Mouse (Mus musculus) limb, embryonic 15.5 days (tissue): ENCODE data around the gene Ndufa13. TPM values are rescaled to one million over a fixed set of nuclear protein-coding genes. Genes with fewer than 3 reads are reported as not detected.

Experiments
- ATAC-seq: fragments of 200-750 bp; cut with Nextera tagmentation; 2 replicates; pipeline ENCODE4 v1.8.0; 2017; ENCODE audit warnings: low read depth, moderate TSS enrichment; ENCODE audit not compliant: insufficient number of reproducible peaks, low FRiP score, low TSS enrichment
- H3K27ac ChIP-seq: fragments of 300-500 bp; sonication (generic); 2 replicates; pipeline ENCODE4 v1.5.1; 2015; ENCODE audit warnings: moderate library complexity, mild to moderate bottlenecking, inconsistent platforms
- H3K27me3 ChIP-seq: fragments of 300-500 bp; sonication (generic); 2 replicates; pipeline ENCODE4 v1.6.1; 2015; ENCODE audit warnings: inconsistent platforms
- H3K36me3 ChIP-seq: fragments of 300-500 bp; sonication (generic); 2 replicates; pipeline ENCODE4 v1.6.1; 2015; ENCODE audit warnings: inconsistent platforms
- H3K4me1 ChIP-seq: fragments of 300-500 bp; sonication (generic); 2 replicates; pipeline ENCODE4 v1.6.1; 2015; ENCODE audit warnings: inconsistent platforms
- H3K4me2 ChIP-seq: fragments of 300-500 bp; sonication (generic); 2 replicates; pipeline ENCODE4 v1.6.1; 2015; ENCODE audit warnings: mild to moderate bottlenecking, inconsistent platforms
- H3K4me3 ChIP-seq: fragments of 300-500 bp; sonication (generic); 2 replicates; pipeline ENCODE4 v1.5.1; 2015; ENCODE audit warnings: mild to moderate bottlenecking, inconsistent platforms
- H3K9ac ChIP-seq: fragments of 300-500 bp; sonication (generic); 2 replicates; pipeline ENCODE4 v1.6.1; 2015; ENCODE audit warnings: inconsistent platforms
- H3K9me3 ChIP-seq: fragments of 300-500 bp; sonication (generic); 2 replicates; pipeline ENCODE4 v1.6.1; 2016; ENCODE audit warnings: inconsistent platforms
- WGBS: fragments of 180-500 bp; shearing (Covaris S2); methylation state at CpG from one replicate; pipeline ENCODE4 v1.1.7; 2015; 5-methylcytosine and 5-hydroxymethylcytosine counted together
- polyA plus RNA-seq: library from polyadenylated mRNA; unstranded; fragments of >200 nt; fragmentation: Nextera tagmentation; extraction: Ambion mirVana; gene quantifications from 2 replicates; pipeline ENCODE4 v1.2.1, GENCODE M21; 2015

The Ndufa13 gene
- polyA plus RNA-seq, 1 experiment from 2014 or later: 168 TPM

GRCm38 (mm10) chr8:69849899-69850298, 52.5 kb downstream of the Ndufa13 start:
- H3K9me3 ChIP-seq: no peaks in the 10 kb centered on the region
- H3K4me3 ChIP-seq: no peak overlapping the region
- H3K9ac ChIP-seq: no peak overlapping the region
- H3K36me3 ChIP-seq: no peaks in the 10 kb centered on the region
- no peaks in the 10 kb centered on the region for H3K4me1 ChIP-seq
- 50% methylated on average over 3 of the region's 3 CpGs for WGBS
- H3K27ac ChIP-seq: no peak overlapping the region
- no peak for ATAC-seq
- no peaks in the 10 kb centered on the region for H3K27me3 ChIP-seq
- no peak overlapping the region for H3K4me2 ChIP-seq

- Histone ChIP-seq H3K9ac (no peak overlapping the region), H3K4me1 (no peaks in the 10 kb centered on the region), H3K4me2 (no peak overlapping the region), H3K27me3 (no peaks in the 10 kb centered on the region), H3K4me3 (no peak overlapping the region), H3K9me3 (no peaks in the 10 kb centered on the region), H3K36me3 (no peaks in the 10 kb centered on the region), H3K27ac (no peak overlapping the region)
- 77% methylated on average over 8 of the region's 8 CpGs for WGBS
- peak; percentile 54; the same call in 1 of the 2 replicates for ATAC-seq
Measured at GRCm38 (mm10) chr8:69848951-69849350, 53.4 kb downstream of the Ndufa13 start.

- no peak for ATAC-seq
- Histone ChIP-seq H3K4me2 (no peak overlapping the region), H3K4me1 (no peaks in the 10 kb centered on the region)
Measured at GRCm38 (mm10) chr8:69847167-69848065, 54.9 kb downstream of the Ndufa13 start.

More at GRCm38 (mm10) chr8:69847167-69848065, 54.9 kb downstream of the Ndufa13 start:
- WGBS: 61% methylated on average over 3 of the region's 3 CpGs
- H3K9me3 ChIP-seq: no peaks in the 10 kb centered on the region
- H3K9ac ChIP-seq: no peak overlapping the region
- no peak overlapping the region for H3K4me3 ChIP-seq
- H3K36me3 ChIP-seq: no peaks in the 10 kb centered on the region
- H3K27ac ChIP-seq: no peak overlapping the region
- H3K27me3 ChIP-seq: no peaks in the 10 kb centered on the region

Other genes starting within 250 kb of the Ndufa13 start
- gene Zfp964, start 248.1 kb downstream of the Ndufa13 start, polyA plus RNA-seq: 1.8 TPM in 2 replicates
- gene Zfp869, start 191.8 kb downstream of the Ndufa13 start, polyA plus RNA-seq: 30.3 and 30.9 TPM in 2 replicates
- 7.0 and 7.2 TPM in 2 replicates for gene Zfp963, start 152.6 kb downstream of the Ndufa13 start, polyA plus RNA-seq
- gene Gm20422, start 127.7 kb downstream of the Ndufa13 start, polyA plus RNA-seq: 0.66 TPM in 1 of 2 replicates, not detected in the other
- 48.7 and 50.0 TPM in 2 replicates for gene Atp13a1, start 111.4 kb downstream of the Ndufa13 start, polyA plus RNA-seq
- 27.3 and 28.9 TPM in 2 replicates for gene Zfp866, start 111.4 kb downstream of the Ndufa13 start, polyA plus RNA-seq
- 10.4 and 10.8 TPM in 2 replicates for gene Gmip, start 93.9 kb downstream of the Ndufa13 start, polyA plus RNA-seq
- gene Lpar2, start 80.1 kb downstream of the Ndufa13 start, polyA plus RNA-seq: 0.36 and 0.45 TPM in 2 replicates
- 4.3 and 4.7 TPM in 2 replicates for gene Pbx4, start 70.1 kb downstream of the Ndufa13 start, polyA plus RNA-seq
- gene Cilp2, start 14.9 kb downstream of the Ndufa13 start, polyA plus RNA-seq: 2.9 and 3.7 TPM in 2 replicates
- 3.2 and 4.2 TPM in 2 replicates for gene Tssk6, start 374 bp downstream of the Ndufa13 start, polyA plus RNA-seq
- gene Yjefn3, start 154 bp upstream of the Ndufa13 start, polyA plus RNA-seq: 3.7 and 6.4 TPM in 2 replicates
- 36.3 and 39.7 TPM in 2 replicates for gene Gatad2a, start 93.8 kb upstream of the Ndufa13 start, polyA plus RNA-seq
- gene Mau2, start 140.2 kb upstream of the Ndufa13 start, polyA plus RNA-seq: 51.4 and 54.2 TPM in 2 replicates
- gene Sugp1, start 140.3 kb upstream of the Ndufa13 start, polyA plus RNA-seq: 41.9 and 43.7 TPM in 2 replicates
- 0.61 and 0.91 TPM in 2 replicates for gene Tm6sf2, start 170.4 kb upstream of the Ndufa13 start, polyA plus RNA-seq
- gene Hapln4, start 180.9 kb upstream of the Ndufa13 start, polyA plus RNA-seq: 0.19 and 0.24 TPM in 2 replicates
- gene Ncan, start 218.3 kb upstream of the Ndufa13 start, polyA plus RNA-seq: 0.35 and 0.50 TPM in 2 replicates
- gene Nr2c2ap, start 228.8 kb upstream of the Ndufa13 start, polyA plus RNA-seq: 31.2 and 33.3 TPM in 2 replicates
- gene Rfxank, start 236.6 kb upstream of the Ndufa13 start, polyA plus RNA-seq: 20.2 and 20.9 TPM in 2 replicates
- 54.1 and 55.2 TPM in 2 replicates for gene Borcs8, start 236.9 kb upstream of the Ndufa13 start, polyA plus RNA-seq
- gene Mef2b, start 237.2 kb upstream of the Ndufa13 start, polyA plus RNA-seq: 0.19 and 0.48 TPM in 2 replicates